Mouse (Mus musculus) liver, embryonic 11.5 days (tissue): ENCODE measurements at regions not wholly inside any gene's neighbourhood (a gene's known extent, or its start where the extent isn't known, plus 50 kb on each side); places are given as distances from the start of the nearest gene placed in this dataset.

Source experiments
- ATAC-seq: fragments of 200-750 bp; cut with Nextera tagmentation; replicated peaks from 2 replicates; pipeline ENCODE4 v1.8.0; 2017; ENCODE audit warnings: moderate number of reproducible peaks, mild to moderate bottlenecking, moderate TSS enrichment, moderate library complexity; ENCODE audit not compliant: low FRiP score
- DNase-seq: peaks from one replicate; pipeline ENCODE4 v3.0.0-alpha.2; 2017; ENCODE audit warnings: low spot score
- H3K27ac ChIP-seq: fragments of 300-500 bp; sonication (generic); 2 replicates; pipeline ENCODE4 v1.5.1; 2014; ENCODE audit warnings: mild to moderate bottlenecking, low read depth, low read length, control low read depth
- H3K27me3 ChIP-seq: fragments of 300-500 bp; sonication (generic); replicated peaks from 2 replicates; pipeline ENCODE4 v1.6.1; 2014; ENCODE audit warnings: low read length, mixed read lengths; ENCODE audit not compliant: control insufficient read depth, insufficient read depth
- H3K36me3 ChIP-seq: fragments of 300-500 bp; sonication (generic); 2 replicates; pipeline ENCODE4 v1.6.1; 2014; ENCODE audit warnings: mild to moderate bottlenecking, low read length, moderate library complexity, mixed read lengths; ENCODE audit not compliant: control insufficient read depth, insufficient read depth
- H3K4me1 ChIP-seq: fragments of 300-500 bp; sonication (generic); replicated peaks from 2 replicates; pipeline ENCODE4 v1.6.1; 2014; ENCODE audit warnings: low read length, mixed read lengths; ENCODE audit not compliant: control insufficient read depth, insufficient read depth
- H3K4me2 ChIP-seq: fragments of 300-500 bp; sonication (generic); 2 replicates; pipeline ENCODE4 v1.6.1; 2014; ENCODE audit warnings: mild to moderate bottlenecking, control low read depth, moderate library complexity
- H3K4me3 ChIP-seq: fragments of 300-500 bp; sonication (generic); 2 replicates; pipeline ENCODE4 v1.5.1; 2014; ENCODE audit warnings: low read depth, low read length, control low read depth
- H3K9ac ChIP-seq: fragments of 300-500 bp; sonication (generic); 2 replicates; pipeline ENCODE4 v1.6.1; 2014; ENCODE audit warnings: low read depth, low read length, control low read depth
- H3K9me3 ChIP-seq: fragments of 300-500 bp; sonication (generic); 2 replicates; pipeline ENCODE4 v1.6.1; 2016; ENCODE audit warnings: low read length, inconsistent platforms, mixed read lengths; ENCODE audit not compliant: control insufficient read depth
- WGBS: fragments of 180-500 bp; shearing (Covaris S2); extraction: QIAGEN DNeasy Blood & Tissue Kit; methylation state at CpG from one replicate; pipeline ENCODE4 v1.1.7; 2014; 5-methylcytosine and 5-hydroxymethylcytosine counted together

DNA sequence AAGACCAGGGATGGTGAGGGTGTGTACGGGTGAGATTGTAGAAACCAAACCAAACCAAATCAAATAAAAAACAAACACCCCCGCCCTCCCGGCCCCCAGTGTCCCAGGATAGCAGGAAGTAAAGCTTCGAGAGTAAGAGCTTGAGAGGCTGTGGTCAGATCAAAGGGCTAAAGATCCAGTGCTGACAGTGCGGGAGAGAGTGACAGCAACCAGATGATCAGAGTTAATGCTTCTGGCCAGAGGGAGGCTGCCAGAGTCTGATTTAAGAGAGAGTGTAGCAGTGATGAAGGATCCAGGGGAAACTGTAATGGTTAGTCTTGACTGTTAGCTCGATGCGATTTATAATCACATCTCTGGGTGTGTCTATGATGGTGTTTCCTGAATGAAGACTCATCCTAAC, 467.3 kb downstream of the Tcerg1l start:
- no peaks in the 10 kb centered on the region for H3K4me1 ChIP-seq
- no peaks in the 10 kb centered on the region for H3K36me3 ChIP-seq
- ATAC-seq: no peak
- 25% methylated on average over 7 of the region's 7 CpGs for WGBS
- no peak overlapping the region for H3K27ac ChIP-seq
- DNase-seq: no peak
- H3K9me3 ChIP-seq: no peaks in the 10 kb centered on the region
- no peak overlapping the region for H3K9ac ChIP-seq
- H3K27me3 ChIP-seq: no peaks in the 10 kb centered on the region
- H3K4me2 ChIP-seq: no peak overlapping the region
- no peak overlapping the region for H3K4me3 ChIP-seq

DNA sequence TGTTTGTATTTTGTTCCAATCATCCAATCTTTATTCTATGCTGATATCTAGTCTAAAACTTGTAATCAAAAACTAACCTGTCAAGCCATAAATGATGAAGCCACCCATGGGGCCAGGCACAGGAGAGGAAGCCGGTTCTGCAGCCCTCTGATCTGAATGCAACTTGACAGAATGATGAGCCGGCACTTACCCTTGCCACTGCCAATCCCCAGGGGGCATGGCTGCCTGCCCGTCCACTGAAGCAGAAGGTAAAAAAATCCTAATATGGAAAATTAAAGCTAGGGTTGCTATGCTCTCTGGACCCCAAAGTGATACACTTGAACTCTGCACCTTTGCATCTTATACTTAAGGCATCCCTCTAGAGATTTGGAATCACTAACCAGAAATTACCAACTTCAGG, 461.6 kb downstream of the Tcerg1l start:
- Histone ChIP-seq H3K9me3 (no peaks in the 10 kb centered on the region), H3K27ac (no peak overlapping the region), H3K4me2 (no peak overlapping the region), H3K36me3 (no peaks in the 10 kb centered on the region), H3K4me3 (no peak overlapping the region), H3K9ac (no peak overlapping the region), H3K27me3 (no peaks in the 10 kb centered on the region), H3K4me1 (no peaks in the 10 kb centered on the region)
- DNase-seq: no peak
- WGBS: 54% methylated on average over 3 of the region's 3 CpGs
- ATAC-seq: no peak

DNA sequence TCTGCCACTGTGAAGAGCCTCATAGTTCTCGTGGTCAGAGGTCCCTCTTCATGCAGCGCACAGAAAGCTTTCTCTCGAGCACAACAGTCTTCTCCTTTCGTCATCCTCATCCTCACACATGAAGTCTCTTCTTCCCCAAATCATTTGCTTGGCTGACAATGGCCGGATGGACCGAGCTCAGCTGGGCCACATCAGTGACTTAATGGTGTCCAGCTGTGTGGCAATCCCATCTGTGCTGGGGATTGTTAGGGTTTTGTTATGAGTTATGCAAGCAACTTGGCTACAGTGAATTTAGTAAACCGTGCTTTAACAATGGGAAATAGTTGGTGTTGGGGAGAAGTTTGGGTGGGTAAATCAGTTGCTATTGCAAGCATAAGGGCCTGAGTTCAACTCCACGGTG, 458.4 kb downstream of the Tcerg1l start:
- Histone ChIP-seq H3K9me3 (no peaks in the 10 kb centered on the region), H3K4me3 (no peak overlapping the region), H3K27ac (no peak overlapping the region), H3K9ac (no peak overlapping the region), H3K4me1 (no peaks in the 10 kb centered on the region), H3K27me3 (no peaks in the 10 kb centered on the region), H3K4me2 (no peak overlapping the region), H3K36me3 (no peaks in the 10 kb centered on the region)
- DNase-seq: no peak
- no peak for ATAC-seq
- 79% methylated on average over 8 of the region's 8 CpGs for WGBS

DNA sequence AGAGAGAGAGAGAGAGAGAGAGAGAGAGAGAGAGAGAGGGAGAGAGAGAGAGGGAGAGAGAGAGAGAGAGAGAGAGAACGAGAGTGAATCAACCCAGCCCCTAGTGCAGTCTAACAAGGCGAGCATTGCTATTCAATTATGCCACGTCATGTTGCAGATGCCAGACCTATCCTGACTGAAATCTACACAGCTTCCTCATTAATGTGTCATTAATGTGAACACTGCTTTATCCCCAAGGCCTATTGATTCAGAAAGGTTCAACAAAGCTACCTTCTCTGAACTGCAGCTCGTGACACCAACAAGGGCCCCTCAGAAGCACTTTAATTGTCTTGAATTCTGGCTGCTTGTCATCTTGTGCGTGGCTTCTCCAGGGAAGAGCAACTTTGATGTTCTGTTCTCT, 457.4 kb downstream of the Tcerg1l start:
- H3K9ac ChIP-seq: no peak overlapping the region
- no peak overlapping the region for H3K27ac ChIP-seq
- no peak for ATAC-seq
- H3K36me3 ChIP-seq: no peaks in the 10 kb centered on the region
- WGBS: 70% methylated on average over 5 of the region's 5 CpGs
- no peaks in the 10 kb centered on the region for H3K4me1 ChIP-seq
- no peaks in the 10 kb centered on the region for H3K27me3 ChIP-seq
- no peaks in the 10 kb centered on the region for H3K9me3 ChIP-seq
- H3K4me2 ChIP-seq: no peak overlapping the region
- no peak overlapping the region for H3K4me3 ChIP-seq
- DNase-seq: no peak

DNA sequence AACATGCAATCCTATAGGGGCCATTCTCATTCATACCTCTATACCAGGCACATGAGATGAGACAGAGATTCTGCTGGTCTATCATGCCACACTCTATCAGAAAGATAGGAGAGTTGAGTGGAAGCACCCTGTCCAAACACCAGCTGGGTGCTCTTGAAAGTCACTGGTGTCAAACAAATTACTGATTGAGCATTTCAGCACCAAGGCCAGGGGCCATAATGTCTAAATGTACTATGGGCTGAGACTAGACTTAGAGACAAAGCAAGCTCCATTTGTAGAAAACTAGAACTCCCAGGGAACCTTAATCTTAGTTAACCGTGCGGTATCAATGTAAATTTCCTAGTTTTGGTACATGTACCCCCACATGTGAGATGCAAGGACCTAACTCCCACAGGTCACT, 452.5 kb downstream of the Tcerg1l start:
- H3K36me3 ChIP-seq: no peaks in the 10 kb centered on the region
- DNase-seq (no peak), ATAC-seq (no peak)
- H3K9me3 ChIP-seq: no peaks in the 10 kb centered on the region
- H3K4me1 ChIP-seq: no peaks in the 10 kb centered on the region
- no peak overlapping the region for H3K4me2 ChIP-seq
- no peak overlapping the region for H3K9ac ChIP-seq
- no peak overlapping the region for H3K27ac ChIP-seq
- no peak overlapping the region for H3K4me3 ChIP-seq
- 75% methylated on average over 2 of the region's 2 CpGs for WGBS
- H3K27me3 ChIP-seq: no peaks in the 10 kb centered on the region

DNA sequence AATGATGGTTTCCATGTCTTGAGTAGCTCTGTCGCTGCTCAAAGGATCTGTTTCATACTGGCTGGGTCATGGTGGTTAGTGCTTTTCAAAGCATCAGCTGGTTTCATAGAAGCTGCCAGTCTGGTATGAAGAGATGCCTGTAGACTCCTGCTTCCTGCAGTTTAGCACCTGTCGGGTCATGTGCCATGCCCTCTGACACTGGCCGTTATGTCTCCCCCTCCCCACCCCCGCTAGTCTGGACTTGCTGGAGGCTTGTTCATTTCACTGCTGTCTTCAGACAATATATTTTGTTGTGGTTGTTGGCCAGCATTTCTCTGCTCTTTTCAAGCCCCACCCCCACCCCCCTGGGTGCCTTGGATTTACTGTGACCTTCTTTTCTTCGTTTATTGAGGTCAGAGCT, 450.1 kb downstream of the Tcerg1l start:
- no peak for DNase-seq

DNA sequence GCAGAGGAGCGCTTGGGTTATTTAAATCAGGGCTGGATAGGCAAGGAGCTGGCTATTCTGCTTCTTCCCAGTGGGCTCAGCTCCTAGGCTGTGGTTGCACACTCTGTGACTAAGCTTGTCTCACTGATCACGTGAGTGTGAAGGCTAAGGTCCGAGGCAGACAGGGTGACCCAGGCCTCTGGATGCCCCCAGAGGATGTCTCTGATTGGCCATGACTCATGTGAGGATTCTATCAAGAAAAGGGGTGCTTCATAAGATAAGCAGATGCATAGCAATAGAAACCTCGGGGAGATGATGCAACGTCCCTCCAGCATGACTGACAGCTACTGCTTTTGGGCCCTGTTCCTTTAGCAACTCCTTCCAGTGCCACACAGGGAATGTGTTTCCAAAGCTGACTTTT, 440.2 kb downstream of the Tcerg1l start:
- 58% methylated on average over 5 of the region's 5 CpGs for WGBS
- H3K27ac ChIP-seq: no peak overlapping the region
- ATAC-seq: no peak

More for the DNA sequence above, 450.1 kb downstream of the Tcerg1l start:
- no peaks in the 10 kb centered on the region for H3K27me3 ChIP-seq
- H3K4me1 ChIP-seq: no peaks in the 10 kb centered on the region
- 61% methylated on average over 5 of the region's 5 CpGs for WGBS
- no peak overlapping the region for H3K9ac ChIP-seq
- H3K36me3 ChIP-seq: no peaks in the 10 kb centered on the region
- H3K4me2 ChIP-seq: no peak overlapping the region
- H3K9me3 ChIP-seq: no peaks in the 10 kb centered on the region
- no peak overlapping the region for H3K27ac ChIP-seq
- ATAC-seq: no peak
- no peak overlapping the region for H3K4me3 ChIP-seq

DNA sequence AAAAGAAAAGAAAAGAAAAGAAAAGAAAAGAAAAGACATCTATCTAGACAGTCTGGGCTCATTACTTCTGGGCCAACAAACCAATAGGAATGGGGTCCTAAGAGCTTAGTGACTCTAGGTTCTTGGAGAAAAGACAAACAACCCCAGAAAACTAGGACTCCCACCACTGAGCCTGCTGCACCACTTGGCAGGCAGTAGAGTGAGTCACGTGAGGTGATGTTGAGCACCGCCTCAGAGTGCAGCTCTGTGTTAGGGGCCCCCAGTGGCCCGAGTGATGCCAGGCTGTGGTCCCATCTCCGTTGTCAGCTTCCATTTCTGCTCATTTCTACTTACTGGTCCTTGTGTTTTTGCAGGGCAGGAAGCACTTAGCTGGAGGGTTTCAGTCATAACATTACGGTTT, 439.7 kb downstream of the Tcerg1l start:
- 71% methylated on average over 5 of the region's 5 CpGs for WGBS
- DNase-seq: no peak
- Histone ChIP-seq H3K4me2 (no peak overlapping the region), H3K27ac (no peak overlapping the region), H3K4me1 (no peaks in the 10 kb centered on the region), H3K4me3 (no peak overlapping the region), H3K9me3 (no peaks in the 10 kb centered on the region), H3K9ac (no peak overlapping the region), H3K36me3 (no peaks in the 10 kb centered on the region), H3K27me3 (no peaks in the 10 kb centered on the region)
- ATAC-seq: no peak

More for the DNA sequence above, 440.2 kb downstream of the Tcerg1l start:
- no peak overlapping the region for H3K4me2 ChIP-seq
- H3K36me3 ChIP-seq: no peaks in the 10 kb centered on the region
- H3K9ac ChIP-seq: no peak overlapping the region
- no peaks in the 10 kb centered on the region for H3K9me3 ChIP-seq
- no peaks in the 10 kb centered on the region for H3K4me1 ChIP-seq
- no peaks in the 10 kb centered on the region for H3K27me3 ChIP-seq
- H3K4me3 ChIP-seq: no peak overlapping the region
- no peak for DNase-seq

DNA sequence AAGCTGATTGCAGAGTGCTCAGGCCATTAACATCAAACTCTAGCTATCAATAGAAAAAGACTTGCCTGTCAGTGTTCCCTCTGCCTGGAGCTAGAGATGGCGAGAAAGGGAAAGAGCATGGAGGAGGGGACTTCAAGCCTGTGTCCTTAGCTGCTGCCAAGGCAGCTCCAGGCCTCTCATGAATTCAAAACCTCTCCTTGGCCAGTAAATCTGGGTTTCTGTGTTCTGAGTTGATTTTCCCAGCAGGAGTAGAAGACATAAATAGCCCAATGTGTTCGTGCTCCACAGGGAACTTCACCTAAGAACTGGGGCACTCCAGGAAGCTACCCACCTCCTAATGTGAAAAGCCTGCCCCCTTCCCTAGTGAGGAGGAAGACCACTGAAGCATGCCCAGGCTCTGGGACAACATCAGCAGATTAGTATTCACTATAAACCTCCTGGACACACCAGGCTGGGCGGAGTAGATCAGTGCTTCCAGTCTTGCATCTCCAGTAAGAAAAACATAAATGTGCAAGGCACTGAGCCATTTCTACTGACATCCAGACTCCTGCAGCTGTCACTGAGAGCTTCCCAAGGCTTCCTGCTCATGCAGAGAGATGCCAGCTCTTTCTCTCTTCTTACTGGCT, 433.9 kb downstream of the Tcerg1l start:
- H3K4me1 ChIP-seq: no peaks in the 10 kb centered on the region
- H3K4me3 ChIP-seq: no peak overlapping the region
- H3K9me3 ChIP-seq: no peaks in the 10 kb centered on the region
- H3K4me2 ChIP-seq: no peak overlapping the region
- no peak overlapping the region for H3K9ac ChIP-seq
- no peaks in the 10 kb centered on the region for H3K36me3 ChIP-seq
- DNase-seq (no peak), ATAC-seq (no peak)
- no peak overlapping the region for H3K27ac ChIP-seq
- no peaks in the 10 kb centered on the region for H3K27me3 ChIP-seq
- WGBS: 58% methylated on average over 3 of the region's 3 CpGs
